ENCODE assay signal across 7 mouse cellular contexts in genomic region chr11:32000281-32000680, GRCm38 (mm10). TPM values are rescaled to one million over a fixed set of nuclear protein-coding genes. Genes with fewer than 3 reads are reported as not detected.
DNase-seq lines count a peak whose midpoint lies in the region; ATAC-seq and TF ChIP-seq lines count a peak whose summit lies in the region.

Gene Nsg2 (plus strand): TSS chr11:32000463.

- under 1% methylated on average over 16 of the region's 16 CpGs for WGBS in bone marrow, adult 2 months
- WGBS in forebrain, embryonic 11.5 days = 0% methylated on average over 16 of the region's 16 CpGs
- WGBS in heart, embryonic 15.5 days = under 1% methylated on average over 16 of the region's 16 CpGs
- 2% methylated on average over 16 of the region's 16 CpGs for WGBS in liver, embryonic 11.5 days
- 0% methylated on average over 16 of the region's 16 CpGs for WGBS in neural tube, embryonic 11.5 days
- under 1% methylated on average over 16 of the region's 16 CpGs for WGBS in stomach, embryonic 15.5 days

- peak within 1 kb of the TSS; percentile 45 for H3K4me3 ChIP-seq in bone marrow, adult 2 months (replicated peaks; ENCODE audit: control insufficient read depth, low read depth, low read length)
- peak within 1 kb of the TSS; percentile 33 for H3K4me3 ChIP-seq in forebrain, embryonic 11.5 days (ENCODE audit: low read depth, low read length)
- H3K4me3 ChIP-seq in heart, embryonic 15.5 days = peak within 1 kb of the TSS; percentile 39
- no peak within 1 kb of the TSS for H3K4me3 ChIP-seq in liver, embryonic 11.5 days (ENCODE audit: low read depth, low read length)
- H3K4me3 ChIP-seq in neural tube, embryonic 11.5 days (ENCODE audit: low read depth, low read length) = peak within 1 kb of the TSS; percentile 34
- peak within 1 kb of the TSS; percentile 28 for H3K4me3 ChIP-seq in stomach, embryonic 15.5 days (replicated peaks)

- H3K4me1 ChIP-seq in bone marrow, adult 2 months (ENCODE audit: control insufficient read depth, insufficient read depth, low read length) = no peaks in the 10 kb centered on the region; the same call in 1 of the 2 replicates
- peaks cover 19% of the 10 kb centered on the region for H3K4me1 ChIP-seq in forebrain, embryonic 11.5 days (replicated peaks; ENCODE audit: control insufficient read depth, insufficient read depth, low read length)
- H3K4me1 ChIP-seq in heart, embryonic 15.5 days (replicated peaks) = peaks cover 7% of the 10 kb centered on the region
- no peaks in the 10 kb centered on the region; the same call in 1 of the 2 replicates for H3K4me1 ChIP-seq in liver, embryonic 11.5 days (replicated peaks; ENCODE audit: control insufficient read depth, insufficient read depth, low read length)
- peaks cover 8% of the 10 kb centered on the region for H3K4me1 ChIP-seq in neural tube, embryonic 11.5 days (ENCODE audit: control insufficient read depth, insufficient read depth, low read length)
- peaks cover 9% of the 10 kb centered on the region; the same call in 1 of the 2 replicates for H3K4me1 ChIP-seq in stomach, embryonic 15.5 days

- ATAC-seq in forebrain, embryonic 11.5 days (replicated peaks; ENCODE audit: low FRiP score) = peak; percentile 81
- ATAC-seq in heart, embryonic 15.5 days (replicated peaks; ENCODE audit: insufficient number of reproducible peaks, insufficient read depth, low FRiP score, low read depth) = peak; percentile 84
- no peak for ATAC-seq in liver, embryonic 11.5 days (replicated peaks; ENCODE audit: low FRiP score)
- ATAC-seq in neural tube, embryonic 11.5 days (ENCODE audit: insufficient read depth, low FRiP score, low TSS enrichment) = peak; percentile 82
- ATAC-seq in stomach, embryonic 15.5 days (ENCODE audit: insufficient read depth, low FRiP score, low read depth) = peak; percentile 76; the same call in 1 of the 2 replicates

- H3K36me3 ChIP-seq in forebrain, embryonic 11.5 days (ENCODE audit: control insufficient read depth, insufficient read depth, low read length) = no peaks in the 10 kb centered on the region
- H3K36me3 ChIP-seq in heart, embryonic 15.5 days = no peaks in the 10 kb centered on the region
- no peaks in the 10 kb centered on the region for H3K36me3 ChIP-seq in liver, embryonic 11.5 days (ENCODE audit: control insufficient read depth, insufficient read depth, low read length)
- no peaks in the 10 kb centered on the region; the same call in 1 of the 2 replicates for H3K36me3 ChIP-seq in neural tube, embryonic 11.5 days (ENCODE audit: control insufficient read depth, insufficient read depth, low read length)
- H3K36me3 ChIP-seq in stomach, embryonic 15.5 days = no peaks in the 10 kb centered on the region

- H3K9ac ChIP-seq in forebrain, embryonic 11.5 days (ENCODE audit: low read length) = peak within 1 kb of the TSS; percentile 58
- 0 out of 2 replicates have a peak within 1 kb of the TSS, but pooled peaks have one; percentile 28 for H3K9ac ChIP-seq in heart, embryonic 15.5 days
- no peak within 1 kb of the TSS for H3K9ac ChIP-seq in liver, embryonic 11.5 days (ENCODE audit: low read depth, low read length)
- peak within 1 kb of the TSS; percentile 62 for H3K9ac ChIP-seq in neural tube, embryonic 11.5 days (ENCODE audit: low read length)
- H3K9ac ChIP-seq in stomach, embryonic 15.5 days = no peak within 1 kb of the TSS

- DNase-seq in forebrain, embryonic 11.5 days (ENCODE audit: low spot score) = peak; percentile 88
- peak; percentile 82 for DNase-seq in kidney, postnatal 14 days
- peak; percentile 57 for DNase-seq in liver, embryonic 11.5 days (ENCODE audit: low spot score)
- DNase-seq in neural tube, embryonic 11.5 days (ENCODE audit: low spot score) = peak; percentile 87

- H3K4me2 ChIP-seq in forebrain, embryonic 11.5 days (ENCODE audit: low read depth, low read length, severe bottlenecking) = peak within 1 kb of the TSS; percentile 52
- peak within 1 kb of the TSS; percentile 62 for H3K4me2 ChIP-seq in heart, embryonic 15.5 days
- peak within 1 kb of the TSS; percentile 53 for H3K4me2 ChIP-seq in liver, embryonic 11.5 days
- peak within 1 kb of the TSS; percentile 51 for H3K4me2 ChIP-seq in neural tube, embryonic 11.5 days (ENCODE audit: low read depth)
- H3K4me2 ChIP-seq in stomach, embryonic 15.5 days = peak within 1 kb of the TSS; percentile 52

- H3K27me3 ChIP-seq in forebrain, embryonic 11.5 days (ENCODE audit: control insufficient read depth, insufficient read depth, low read length) = no peaks in the 10 kb centered on the region
- H3K27me3 ChIP-seq in heart, embryonic 15.5 days = peaks cover 19% of the 10 kb centered on the region
- peaks cover 7% of the 10 kb centered on the region; the same call in 1 of the 2 replicates for H3K27me3 ChIP-seq in liver, embryonic 11.5 days (replicated peaks; ENCODE audit: control insufficient read depth, insufficient read depth, low read length)
- no peaks in the 10 kb centered on the region for H3K27me3 ChIP-seq in neural tube, embryonic 11.5 days (ENCODE audit: control insufficient read depth, insufficient read depth, low read length)
- no peaks in the 10 kb centered on the region for H3K27me3 ChIP-seq in stomach, embryonic 15.5 days (replicated peaks)

- TF ChIP-seq CTCF in bone marrow, adult 2 months (IDR thresholded peaks at IDR 0.05; ENCODE audit: control insufficient read depth, insufficient read depth, low read length) = peak; percentile 63

- peak; percentile 24; the same call in 1 of the 2 replicates for TF ChIP-seq POLR2A in bone marrow, adult 2 months (IDR thresholded peaks at IDR 0.05; ENCODE audit: borderline replicate concordance, control insufficient read depth, low read depth, low read length)

- no peaks in the 10 kb centered on the region for H3K9me3 ChIP-seq in forebrain, embryonic 11.5 days (ENCODE audit: control insufficient read depth, low read length)
- no peaks in the 10 kb centered on the region for H3K9me3 ChIP-seq in heart, embryonic 15.5 days (replicated peaks)
- no peaks in the 10 kb centered on the region for H3K9me3 ChIP-seq in liver, embryonic 11.5 days (ENCODE audit: control insufficient read depth, low read length)
- H3K9me3 ChIP-seq in neural tube, embryonic 11.5 days (ENCODE audit: control insufficient read depth, low read length) = no peaks in the 10 kb centered on the region
- H3K9me3 ChIP-seq in stomach, embryonic 15.5 days = no peaks in the 10 kb centered on the region

- no peak within 1 kb of the TSS; the same call in 1 of the 2 replicates for H3K27ac ChIP-seq in bone marrow, adult 2 months (ENCODE audit: control insufficient read depth, insufficient read depth, low read depth, low read length, poor library complexity)
- H3K27ac ChIP-seq in forebrain, embryonic 11.5 days (ENCODE audit: low read depth, low read length) = peak within 1 kb of the TSS; percentile 71
- no peak within 1 kb of the TSS for H3K27ac ChIP-seq in heart, embryonic 15.5 days
- no peak within 1 kb of the TSS for H3K27ac ChIP-seq in liver, embryonic 11.5 days (ENCODE audit: low read depth, low read length)
- peak within 1 kb of the TSS; percentile 81 for H3K27ac ChIP-seq in neural tube, embryonic 11.5 days (ENCODE audit: low read depth, low read length)
- no peak within 1 kb of the TSS for H3K27ac ChIP-seq in stomach, embryonic 15.5 days

RNA-seq across cellular contexts. Expression of gene Nsg2, which starts in this region (rescaled TPM):
- 0.57 and 2.5 TPM in 2 replicates for polyA plus RNA-seq in bone marrow, adult 2 months (2011; ENCODE audit: insufficient read depth, insufficient read length, low replicate concordance, missing spikeins)
- polyA plus RNA-seq in forebrain, embryonic 11.5 days (2014; fragmentation: Nextera tagmentation; extraction: Ambion mirVana) = 24.9 and 27.1 TPM in 2 replicates
- 1.3 and 4.6 TPM in 2 replicates for polyA plus RNA-seq in heart, embryonic 15.5 days (2015; fragmentation: Nextera tagmentation; extraction: Ambion mirVana)
- 0.42 and 0.69 TPM in 2 replicates for polyA plus RNA-seq in liver, embryonic 11.5 days (2014; fragmentation: Nextera tagmentation; extraction: Ambion mirVana)
- 35.2 and 39.2 TPM in 2 replicates for polyA plus RNA-seq in neural tube, embryonic 11.5 days (2014; fragmentation: Nextera tagmentation; extraction: Ambion mirVana)
- 7.8 and 8.2 TPM in 2 replicates for polyA plus RNA-seq in stomach, embryonic 15.5 days (2015; fragmentation: Nextera tagmentation; extraction: Ambion mirVana)

Comparison
In these comparisons a context has a peak if more than half of its experiments do, and no peak if none do; other contexts are left out.
1. Peak in DNase-seq and H3K4me2 ChIP-seq in liver, embryonic 11.5 days; RNA of the gene not detected or under 1 TPM.
2. H3K27ac ChIP-seq: peak in forebrain, embryonic 11.5 days (single experiment) and neural tube, embryonic 11.5 days (single experiment); none in bone marrow, adult 2 months (single experiment), heart, embryonic 15.5 days (single experiment), liver, embryonic 11.5 days (single experiment) and stomach, embryonic 15.5 days (single experiment).
3. H3K9ac ChIP-seq: peak in forebrain, embryonic 11.5 days (single experiment), heart, embryonic 15.5 days (single experiment) and neural tube, embryonic 11.5 days (single experiment); none in liver, embryonic 11.5 days (single experiment) and stomach, embryonic 15.5 days (single experiment).
4. Peak in every context shown above with its lines, with median percentiles within 50 percentile points of each other: DNase-seq and H3K4me2 ChIP-seq.